Mouse (Mus musculus): ENCODE results near the gene Tmem262.
A peak's percentile ranks its signal among the peaks of the same experiment; 100 is the strongest.

The Tmem262 gene

GRCm38 (mm10) chr19:6102169-6102853, 22.5 kb downstream of the Tmem262 start:
- DNase-seq (ENCODE audit: low read depth, low spot score) = no peak

DNA sequence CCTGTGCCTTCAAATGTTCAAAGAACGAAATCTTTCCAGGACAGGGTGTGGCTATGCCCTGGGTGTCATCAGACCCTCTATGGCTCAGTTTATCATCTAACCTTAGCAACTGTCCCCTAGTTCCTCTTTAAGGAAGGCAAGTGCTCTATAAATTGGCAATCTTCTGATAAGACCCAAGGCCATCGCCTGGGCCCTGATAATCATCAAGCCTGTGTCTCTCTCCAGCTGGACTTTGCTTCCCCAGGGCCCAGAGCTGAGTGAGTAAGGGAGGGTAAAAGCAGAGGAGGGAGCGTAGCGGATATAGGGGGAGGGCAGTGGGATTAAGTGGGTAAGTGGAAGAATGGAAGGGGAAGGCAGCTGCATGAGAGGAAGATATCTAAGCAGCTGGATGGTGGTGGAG, 24.6 kb downstream of the Tmem262 start:
- DNase-seq (ENCODE audit: low read depth, low spot score) = no peak

GRCm38 (mm10) chr19:6105586-6105985, 25.8 kb downstream of the Tmem262 start, which contains the start of gene Naaladl1:
Gene Naaladl1, plus strand, starts transcription at chr19:6105782.
- no peak for DNase-seq (ENCODE audit: low read depth, low spot score)

- DNase-seq (ENCODE audit: low read depth, low spot score) = no peak
Measured at GRCm38 (mm10) chr19:6113116-6113515, 33.3 kb downstream of the Tmem262 start.

DNA sequence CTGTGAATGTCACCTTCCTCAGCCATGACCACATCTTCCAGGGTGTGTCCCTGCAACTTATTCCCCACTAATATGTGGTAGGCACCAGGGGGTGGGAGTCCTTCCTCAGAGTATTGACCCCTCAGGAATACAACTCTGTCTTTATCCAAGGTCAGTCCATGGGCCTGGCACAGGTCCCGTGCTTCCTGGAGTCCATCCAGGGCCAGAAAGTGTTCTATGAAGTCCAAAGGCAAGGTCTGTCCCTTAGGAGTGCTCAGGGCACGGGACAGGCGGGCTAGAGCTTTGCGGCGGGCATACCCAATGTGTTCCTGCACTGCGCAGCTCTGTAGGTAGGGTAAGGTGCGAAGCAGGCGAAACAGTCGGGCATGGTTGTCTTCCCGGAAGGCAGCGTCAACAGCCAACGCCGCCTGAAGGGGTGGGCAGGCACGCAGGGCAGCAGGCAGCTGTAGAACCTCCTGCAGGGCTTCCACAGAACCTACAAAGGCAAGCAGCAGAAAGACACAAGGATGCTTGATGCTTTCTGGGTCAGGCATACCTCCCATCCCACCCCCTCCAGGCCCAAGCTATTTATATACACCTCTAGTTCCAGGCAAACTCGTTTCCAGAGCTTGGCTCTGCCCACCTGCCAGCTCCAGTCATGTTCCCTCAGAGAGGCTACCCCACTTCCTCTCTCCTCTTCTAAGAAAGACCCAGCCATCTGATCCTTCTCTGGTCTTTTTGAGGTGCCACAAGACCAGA, 36.4 kb downstream of the Tmem262 start:
- no peak for DNase-seq (ENCODE audit: low read depth, low spot score)

DNA sequence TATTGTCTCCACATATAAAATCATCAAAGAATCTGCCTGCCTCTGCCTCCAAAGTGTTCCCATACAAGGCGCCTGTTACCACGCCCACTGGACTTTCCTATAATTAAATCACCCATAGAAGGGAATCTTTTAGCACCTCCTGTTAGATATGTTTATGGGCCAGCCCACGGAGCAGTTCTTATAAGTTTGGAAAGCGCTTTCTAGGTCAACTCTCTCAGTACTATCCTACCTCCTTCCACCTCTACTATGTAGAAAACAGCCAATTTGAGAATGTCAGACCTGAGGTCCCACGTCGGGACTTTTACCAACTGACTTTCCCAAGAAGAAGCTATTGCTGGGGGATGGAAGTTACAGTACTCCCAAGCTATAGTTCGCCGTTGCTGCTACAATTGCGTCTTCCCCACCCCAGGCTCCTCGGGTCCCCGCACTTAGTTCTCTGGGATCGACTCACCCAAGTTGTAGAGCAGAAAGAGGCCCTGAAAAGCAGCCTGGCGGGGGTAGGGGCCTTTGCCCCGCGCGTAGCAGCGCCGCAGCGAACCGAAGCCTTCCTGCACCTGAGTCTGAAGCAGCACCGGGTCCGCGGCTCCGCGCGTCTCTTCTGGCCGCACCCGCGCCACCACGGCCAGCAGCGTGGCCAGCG, 37.6 kb downstream of the Tmem262 start:
- DNase-seq (ENCODE audit: low read depth, low spot score) = no peak

GRCm38 (mm10) chr19:6117986-6118676, 38.3 kb downstream of the Tmem262 start, which contains the start of gene Sac3d1:
Gene Sac3d1, minus strand, starts transcription at chr19:6118650.
- DNase-seq (ENCODE audit: low read depth, low spot score) = peak; percentile 97

- no peak for DNase-seq (ENCODE audit: low read depth, low spot score)
Measured at GRCm38 (mm10) chr19:6118677-6119185, 38.9 kb downstream of the Tmem262 start.

GRCm38 (mm10) chr19:6121761-6122160, 41.9 kb downstream of the Tmem262 start:
- no peak for DNase-seq (ENCODE audit: low read depth, low spot score)

DNA sequence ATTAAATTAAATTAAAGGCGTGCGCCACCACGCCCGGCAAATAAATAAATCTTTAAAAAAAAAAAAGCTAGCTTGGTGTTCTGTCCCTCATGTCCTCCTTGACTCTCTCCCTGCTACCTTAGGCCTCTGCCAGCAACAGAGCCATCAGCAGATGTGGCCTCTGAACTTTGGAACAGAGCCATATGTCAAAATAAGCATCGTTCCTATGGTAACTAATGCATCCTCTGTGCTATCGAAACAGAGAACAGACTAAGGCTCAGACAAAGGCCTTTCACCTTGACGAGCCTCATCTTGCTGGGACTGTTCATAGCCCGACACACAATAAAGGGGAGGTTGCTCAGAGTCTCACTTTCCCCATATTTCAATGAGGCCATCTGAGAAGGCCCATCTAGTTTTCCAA, 43.5 kb downstream of the Tmem262 start:
- no peak for DNase-seq (ENCODE audit: low read depth, low spot score)

DNA sequence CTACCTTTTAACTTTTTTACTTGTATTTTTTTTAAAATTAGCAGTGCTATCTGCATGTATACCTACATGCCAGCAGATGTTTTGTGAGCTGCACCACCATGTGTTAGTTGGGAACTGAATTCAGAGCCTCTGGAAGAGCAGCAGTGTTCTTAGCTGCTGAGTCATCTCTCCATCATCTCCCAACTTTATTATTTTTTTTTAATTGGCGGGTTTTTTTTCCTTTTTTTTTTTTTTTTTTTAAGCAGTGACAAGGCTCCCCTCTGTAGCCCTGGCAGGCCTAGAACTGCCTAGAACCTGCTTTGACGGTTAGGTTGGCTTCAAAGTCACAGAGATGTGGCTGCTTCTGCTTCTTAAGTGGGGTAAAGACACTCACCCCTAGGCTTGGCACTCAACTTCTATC, 45.1 kb downstream of the Tmem262 start:
- no peak for DNase-seq (ENCODE audit: low read depth, low spot score)

DNA sequence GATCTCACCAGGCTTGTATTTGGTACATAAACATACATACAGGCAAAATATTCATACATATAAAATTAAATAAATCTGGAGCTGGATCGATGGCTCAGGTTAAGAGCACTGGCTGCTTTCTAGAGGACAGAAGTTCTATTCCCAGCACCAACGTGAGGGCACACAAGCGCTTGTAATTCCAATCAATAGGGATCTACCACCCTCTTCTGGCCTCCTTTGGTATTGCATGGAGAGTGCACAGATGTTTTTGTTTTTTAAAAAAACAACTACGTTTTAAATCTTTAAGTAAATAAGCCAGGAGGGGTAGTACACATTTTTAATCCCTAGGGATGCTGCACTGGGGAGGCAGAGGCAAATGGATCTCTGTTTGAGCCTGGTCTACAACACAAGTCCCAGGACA, 46.5 kb downstream of the Tmem262 start:
- no peak for DNase-seq (ENCODE audit: low read depth, low spot score)

DNA sequence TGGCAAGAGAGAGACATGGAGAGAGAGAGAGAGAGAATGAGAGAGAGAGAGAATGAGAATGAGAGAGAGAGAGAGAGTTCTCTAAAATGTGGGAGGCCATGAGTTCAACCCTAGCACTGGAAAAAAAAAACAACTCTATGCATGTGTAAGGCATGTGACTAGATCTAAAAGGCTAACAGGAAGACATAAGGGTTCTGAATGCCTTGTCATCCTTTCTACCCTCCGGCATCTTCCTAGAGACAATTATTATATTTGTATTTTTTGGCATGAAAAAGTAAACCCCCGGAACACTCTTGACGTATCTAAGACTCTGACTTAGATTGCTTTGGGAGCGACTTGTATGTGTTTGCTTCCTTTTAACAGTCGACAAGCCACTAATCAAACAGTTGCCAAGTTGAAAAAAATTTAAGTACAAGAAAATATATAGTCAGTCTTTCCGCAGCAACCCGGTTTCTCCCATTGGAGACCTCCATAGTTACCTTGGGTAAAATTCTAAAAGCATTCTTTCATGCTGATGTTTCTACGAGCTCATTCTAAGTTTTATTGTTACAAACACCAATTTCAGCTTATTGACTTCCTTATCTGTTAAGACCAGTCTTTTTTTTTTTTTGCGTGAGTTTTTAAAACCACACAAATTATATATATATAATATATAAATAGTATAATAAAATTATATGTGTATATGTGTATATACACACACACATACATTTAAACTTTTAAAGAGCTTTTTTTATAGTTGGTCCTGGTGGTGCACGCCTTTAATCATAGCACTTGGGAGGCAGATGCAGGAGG, 47.2 kb downstream of the Tmem262 start:
- no peak for DNase-seq (ENCODE audit: low read depth, low spot score)

GRCm38 (mm10) chr19:6127760-6128341, 48.0 kb downstream of the Tmem262 start, which contains the start of gene Snx15:
Gene Snx15, minus strand, starts transcription at chr19:6128304.
- peak; percentile 98 for DNase-seq (ENCODE audit: low read depth, low spot score)

All from telencephalon, adult 2 months (tissue).